Mouse (Mus musculus) intestine, embryonic 14.5 days (tissue): Measurements from ENCODE around the gene Ipo4. TPM values are rescaled to one million over a fixed set of nuclear protein-coding genes. Genes with fewer than 3 reads are reported as not detected.
A peak's percentile ranks its signal among the peaks of the same experiment; 100 is the strongest.

Experiments used
- ATAC-seq: fragments of 200-750 bp; cut with Nextera tagmentation; replicated peaks from 2 replicates; pipeline ENCODE4 v1.8.0; 2017; ENCODE audit warnings: low read depth, moderate number of reproducible peaks, moderate TSS enrichment, moderate library complexity; ENCODE audit not compliant: low FRiP score, low TSS enrichment
- DNase-seq: peaks from one replicate; pipeline ENCODE4 v3.0.0-alpha.2; 2018; ENCODE audit warnings: low spot score
- H3K27ac ChIP-seq: fragments of 300-500 bp; sonication (generic); 2 replicates; pipeline ENCODE4 v1.5.1; 2014; ENCODE audit warnings: low read depth, mild to moderate bottlenecking, control low read depth
- H3K27me3 ChIP-seq: fragments of 300-500 bp; sonication (generic); replicated peaks from 2 replicates; pipeline ENCODE4 v1.6.1; 2014; ENCODE audit warnings: low read length, control low read depth; ENCODE audit not compliant: control insufficient read depth, insufficient read depth
- H3K36me3 ChIP-seq: fragments of 300-500 bp; sonication (generic); 2 replicates; pipeline ENCODE4 v1.6.1; 2014; ENCODE audit warnings: low read length, control low read depth; ENCODE audit not compliant: control insufficient read depth, insufficient read depth
- H3K4me1 ChIP-seq: fragments of 300-500 bp; sonication (generic); replicated peaks from 2 replicates; pipeline ENCODE4 v1.6.1; 2014; ENCODE audit warnings: low read length, control low read depth, mixed read lengths; ENCODE audit not compliant: control insufficient read depth, insufficient read depth
- H3K4me2 ChIP-seq: fragments of 300-500 bp; sonication (generic); 2 replicates; pipeline ENCODE4 v1.6.1; 2014; ENCODE audit warnings: low read length
- H3K4me3 ChIP-seq: fragments of 300-500 bp; sonication (generic); 2 replicates; pipeline ENCODE4 v1.5.1; 2014; ENCODE audit warnings: low read depth, low read length, control low read depth, mixed read lengths
- H3K9ac ChIP-seq: fragments of 300-500 bp; sonication (generic); 2 replicates; pipeline ENCODE4 v1.6.1; 2014; ENCODE audit warnings: mild to moderate bottlenecking, low read length
- H3K9me3 ChIP-seq: fragments of 300-500 bp; sonication (generic); 2 replicates; pipeline ENCODE4 v1.6.1; 2016; ENCODE audit warnings: low read length, control low read depth; ENCODE audit not compliant: control insufficient read depth
- WGBS: fragments of 180-500 bp; shearing (Covaris S2); extraction: QIAGEN DNeasy Blood & Tissue Kit; methylation state at CpG from one replicate; pipeline ENCODE4 v1.1.7; 2014; 5-methylcytosine and 5-hydroxymethylcytosine counted together
- polyA plus RNA-seq: library from polyadenylated mRNA; unstranded; fragments of >200 nt; fragmentation: Nextera tagmentation; extraction: Ambion mirVana; gene quantifications from 2 replicates; pipeline ENCODE4 v1.2.1, GENCODE M21; 2014

The Ipo4 gene
- polyA plus RNA-seq, 1 experiment from 2014 or later, result 95.7 TPM

- H3K9ac ChIP-seq, result no peak overlapping the region
- no peak overlapping the region for H3K4me2 ChIP-seq
- WGBS, result 95% methylated on average over 5 of the region's 5 CpGs
- H3K4me3 ChIP-seq, result no peak overlapping the region
- H3K27me3 ChIP-seq, result peaks cover 4% of the 10 kb centered on the region; the same call in 1 of the 2 replicates
- H3K36me3 ChIP-seq, result peaks cover 21% of the 10 kb centered on the region
- no peak for ATAC-seq
- no peaks in the 10 kb centered on the region for H3K9me3 ChIP-seq
- no peak for DNase-seq
- peaks cover 22% of the 10 kb centered on the region; the same call in 1 of the 2 replicates for H3K4me1 ChIP-seq
- H3K27ac ChIP-seq, result no peak overlapping the region
Observed at GRCm38 (mm10) chr14:55589271-55589670, 46.5 kb downstream of the Ipo4 start.

GRCm38 (mm10) chr14:55586149-55586548 is 49.6 kb downstream of the Ipo4 start:
- WGBS, result 90% methylated on average over 2 of the region's 2 CpGs

GRCm38 (mm10) chr14:55585566-55585960 is 50.2 kb downstream of the Ipo4 start:
- Histone ChIP-seq H3K27me3 (peaks cover 6% of the 10 kb centered on the region; the same call in 1 of the 2 replicates), H3K9me3 (no peaks in the 10 kb centered on the region), H3K4me1 (0 out of 2 replicates have a peak, but pooled peaks cover 8% of the 10 kb centered on the region), H3K9ac (no peak overlapping the region), H3K36me3 (peaks cover 33% of the 10 kb centered on the region), H3K4me2 (peak overlapping the region; percentile 76), H3K4me3 (peak overlapping the region; percentile 43; the same call in 1 of the 2 replicates), H3K27ac (no peak overlapping the region)
- DNase-seq (peak; percentile 52), ATAC-seq (no peak; the same call in 1 of the 2 replicates)
- WGBS, result 42% methylated on average over 6 of the region's 6 CpGs

More at GRCm38 (mm10) chr14:55586149-55586548, 49.6 kb downstream of the Ipo4 start:
- H3K36me3 ChIP-seq, result peaks cover 28% of the 10 kb centered on the region
- no peak overlapping the region for H3K4me3 ChIP-seq
- peaks cover 6% of the 10 kb centered on the region; the same call in 1 of the 2 replicates for H3K27me3 ChIP-seq
- DNase-seq (no peak), ATAC-seq (no peak)
- H3K9me3 ChIP-seq, result no peaks in the 10 kb centered on the region
- no peak overlapping the region for H3K9ac ChIP-seq
- no peak overlapping the region for H3K4me2 ChIP-seq
- H3K4me1 ChIP-seq, result 0 out of 2 replicates have a peak, but pooled peaks cover 8% of the 10 kb centered on the region
- no peak overlapping the region for H3K27ac ChIP-seq

DNA sequence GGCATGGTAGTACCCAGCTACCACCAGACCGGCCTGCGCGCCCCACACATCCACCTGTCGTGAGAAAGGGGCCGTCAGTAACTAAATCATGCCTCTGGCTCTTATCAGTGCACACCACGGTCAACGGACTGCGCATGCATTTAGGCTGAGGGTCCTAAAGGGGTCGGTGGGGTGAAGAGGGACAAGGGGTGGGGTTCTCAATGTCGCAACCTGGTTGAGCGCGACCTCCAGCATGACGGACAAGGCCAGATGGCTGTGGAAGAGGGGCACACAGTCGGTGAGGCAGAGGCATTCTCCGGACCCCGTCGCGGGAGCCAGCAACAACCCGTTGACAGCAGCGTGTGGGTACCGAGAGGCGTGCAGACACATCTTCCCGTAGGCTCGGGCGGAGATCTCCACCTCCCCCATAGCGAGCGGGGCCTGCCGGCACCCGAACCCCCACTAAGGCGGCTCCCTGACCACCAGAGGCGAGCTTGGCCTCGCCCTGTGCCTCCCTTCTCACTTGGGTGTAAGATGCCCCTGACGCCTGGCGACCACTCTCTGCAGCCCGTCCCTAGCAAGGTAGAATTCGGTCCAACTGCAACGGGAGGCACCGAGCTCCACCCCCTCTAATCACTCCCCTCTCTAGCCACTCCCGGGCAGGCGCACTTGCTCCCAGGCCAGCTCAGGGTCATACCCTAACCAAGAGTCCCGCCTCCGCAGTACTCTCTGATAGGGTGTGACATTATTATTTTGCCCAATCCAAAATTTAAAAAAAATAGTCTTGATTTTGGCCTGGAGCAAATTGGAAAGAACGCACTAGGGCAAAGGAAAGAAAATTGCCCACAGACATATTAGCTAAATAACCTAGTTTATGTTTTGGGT is 50.8 kb downstream of the Ipo4 start, which contains the start of gene Emc9:
Emc9 (minus strand) TSS at position 601 of the 864 bp plus-strand sequence.
- ATAC-seq, result peak; percentile 78
- Histone ChIP-seq H3K4me3 (peak within 1 kb of the TSS; percentile 43), H3K27me3 (peaks cover 6% of the 10 kb centered on the region; the same call in 1 of the 2 replicates), H3K9me3 (no peaks in the 10 kb centered on the region), H3K4me1 (0 out of 2 replicates have a peak, but pooled peaks cover 8% of the 10 kb centered on the region), H3K9ac (peak within 1 kb of the TSS; percentile 51), H3K36me3 (peaks cover 40% of the 10 kb centered on the region), H3K27ac (no peak within 1 kb of the TSS), H3K4me2 (peak within 1 kb of the TSS; percentile 76)
- 2% methylated on average over 43 of the region's 43 CpGs for WGBS
- peak; percentile 71 for DNase-seq

DNA sequence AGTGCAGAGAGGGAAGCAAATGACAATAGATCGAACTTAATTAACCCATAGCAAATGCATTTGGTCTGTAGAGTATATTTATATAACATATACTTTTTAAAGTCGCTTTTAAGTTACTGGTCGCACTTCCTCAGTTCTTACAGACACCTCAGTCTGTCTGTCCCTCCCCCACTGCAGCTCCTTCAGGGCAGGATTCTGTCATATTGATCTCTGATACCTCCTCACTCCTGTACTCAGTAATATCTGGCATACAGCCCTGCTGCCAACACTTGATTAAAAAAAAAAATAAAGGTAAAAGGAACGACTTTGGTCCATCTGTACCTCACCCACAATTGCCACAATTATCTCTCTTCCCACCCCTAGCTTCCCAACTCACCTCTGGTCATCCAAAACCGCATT is 51.5 kb downstream of the Ipo4 start:
- no peak overlapping the region; the same call in 1 of the 2 replicates for H3K9ac ChIP-seq
- ATAC-seq, result no peak

DNA sequence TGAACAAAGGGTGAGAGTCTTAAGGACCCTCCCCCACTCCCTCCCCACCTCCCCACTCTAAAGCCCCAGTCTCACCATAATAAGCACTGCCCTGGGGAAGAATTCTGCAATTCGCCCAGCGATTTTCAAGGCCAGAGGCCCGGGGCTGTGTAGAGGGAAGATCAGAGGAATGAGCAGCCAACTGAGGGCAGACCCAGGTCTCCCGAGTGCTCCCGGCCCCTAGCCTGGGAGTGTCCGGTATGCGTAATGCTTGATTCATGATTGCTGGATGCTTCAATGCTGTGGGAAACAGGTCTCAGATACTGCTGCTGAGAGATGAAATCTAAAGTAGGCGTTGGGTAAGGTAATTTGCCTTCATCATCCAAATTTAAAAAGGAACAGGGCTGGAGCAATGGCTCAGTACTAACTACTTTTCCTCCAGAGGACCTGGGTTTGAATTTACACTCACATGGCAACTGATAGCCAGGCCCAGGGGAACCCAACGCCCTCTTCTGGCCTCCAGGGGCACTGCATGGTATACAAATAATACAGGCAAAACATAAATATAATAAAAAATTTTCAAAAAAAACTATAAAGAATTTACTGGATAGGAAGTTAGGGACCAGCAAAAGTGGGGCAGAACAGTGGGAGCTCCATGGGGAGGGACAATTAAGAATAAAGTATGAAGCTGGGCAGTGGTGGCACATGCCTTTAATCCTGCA is 53.6 kb downstream of the Ipo4 start:
- 75% methylated on average over 9 of the region's 9 CpGs for WGBS
- Histone ChIP-seq H3K27me3 (peaks cover 6% of the 10 kb centered on the region; the same call in 1 of the 2 replicates), H3K4me2 (no peak overlapping the region), H3K27ac (no peak overlapping the region), H3K36me3 (peaks cover 25% of the 10 kb centered on the region), H3K4me1 (peaks cover 16% of the 10 kb centered on the region), H3K4me3 (no peak overlapping the region), H3K9me3 (no peaks in the 10 kb centered on the region), H3K9ac (no peak overlapping the region)
- no peak for ATAC-seq
- DNase-seq, result no peak

More for the DNA sequence above, 51.5 kb downstream of the Ipo4 start:
- Histone ChIP-seq H3K4me1 (0 out of 2 replicates have a peak, but pooled peaks cover 12% of the 10 kb centered on the region), H3K27me3 (peaks cover 6% of the 10 kb centered on the region; the same call in 1 of the 2 replicates), H3K27ac (no peak overlapping the region), H3K36me3 (peaks cover 41% of the 10 kb centered on the region), H3K4me2 (peak overlapping the region; percentile 76), H3K9me3 (no peaks in the 10 kb centered on the region), H3K4me3 (peak overlapping the region; percentile 43)
- WGBS, result 34% methylated on average over 5 of the region's 5 CpGs
- no peak for DNase-seq

DNA sequence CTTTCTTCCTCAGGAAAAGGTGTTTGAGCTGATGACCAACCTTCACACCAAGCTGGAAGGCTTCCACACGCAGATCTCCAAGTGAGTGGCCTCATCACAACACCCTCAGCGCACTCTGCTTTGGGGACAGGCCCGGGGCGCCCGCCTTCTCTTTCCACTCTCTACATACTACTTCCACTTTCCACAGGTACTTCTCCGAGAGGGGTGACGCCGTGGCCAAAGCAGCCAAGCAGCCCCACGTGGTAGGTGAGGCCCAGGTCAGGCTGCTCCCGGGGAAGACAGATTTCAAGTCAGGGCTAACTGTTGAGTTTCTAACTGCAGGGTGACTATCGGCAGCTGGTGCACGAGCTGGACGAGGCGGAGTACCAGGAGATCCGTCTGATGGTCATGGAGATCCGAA is 55.0 kb downstream of the Ipo4 start:
- Histone ChIP-seq H3K36me3 (peaks cover 23% of the 10 kb centered on the region), H3K9me3 (no peaks in the 10 kb centered on the region), H3K4me3 (no peak overlapping the region), H3K9ac (no peak overlapping the region), H3K27ac (no peak overlapping the region), H3K27me3 (peaks cover 6% of the 10 kb centered on the region; the same call in 1 of the 2 replicates), H3K4me1 (peaks cover 16% of the 10 kb centered on the region), H3K4me2 (no peak overlapping the region)
- DNase-seq (no peak), ATAC-seq (no peak)
- 93% methylated on average over 16 of the region's 16 CpGs for WGBS
